Mouse (Mus musculus) CH12F3 (cell line): Measurements from ENCODE around the gene Rab42.

Source experiments
- in situ Hi-C: fragments of 300-500 bp; cut with MboI; formaldehyde crosslinking; loops from 2 replicates; pipeline ENCODE4 v1.14.3; 2020; ENCODE audit warnings: low sequenced_read_pairs

The Rab42 gene

DNA sequence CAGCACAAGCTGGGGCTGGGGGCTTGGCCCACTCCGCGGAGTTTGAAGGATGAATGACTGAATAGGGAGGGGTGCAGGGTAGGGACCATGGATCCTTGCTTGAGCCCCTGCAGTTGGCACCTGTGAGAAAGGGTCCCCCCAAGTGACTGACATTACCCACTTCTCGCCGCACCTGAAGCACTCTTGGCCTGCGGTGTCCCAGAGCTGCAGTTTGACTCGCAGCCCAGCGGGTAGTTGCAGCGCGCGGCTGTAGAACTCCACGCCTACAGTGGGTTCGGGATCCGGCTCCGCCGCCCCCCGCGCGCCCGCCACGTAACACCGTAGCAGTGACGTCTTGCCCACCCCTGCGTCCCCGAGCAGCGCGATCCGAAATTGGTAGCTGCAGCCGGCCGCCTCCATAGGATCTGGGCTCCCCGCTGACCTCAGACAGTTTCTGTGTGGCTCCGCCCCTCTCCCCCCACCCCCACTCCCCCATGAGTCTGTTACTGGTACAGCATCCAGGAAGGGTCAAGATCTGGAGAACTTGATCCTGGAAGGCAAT lies at the start of gene Rab42:
Gene Rab42, minus strand, starts transcription at position 447 of the 541 bp plus-strand sequence.
- in situ Hi-C loops: no loop called here

DNA sequence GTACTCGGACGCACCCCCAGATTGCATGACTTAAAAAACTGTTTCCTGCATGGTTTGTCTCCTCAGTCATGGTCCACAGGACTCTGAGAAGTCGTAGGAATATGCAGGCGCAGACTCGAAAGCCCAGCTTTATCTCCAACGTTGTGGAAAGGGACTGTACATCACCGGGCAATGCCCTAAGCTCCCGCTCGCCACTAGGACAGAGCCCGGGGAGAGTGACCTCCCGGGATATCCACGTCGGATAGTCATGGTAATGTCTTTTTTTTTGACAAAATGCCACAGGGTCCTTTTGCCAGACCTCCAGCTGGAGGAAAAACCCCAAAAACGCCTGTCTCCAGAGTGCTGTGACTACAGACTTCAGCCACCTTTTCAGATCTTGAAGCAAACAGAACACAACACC lies 49.6 kb upstream of the Rab42 start:
- in situ Hi-C loops: no loop called here

DNA sequence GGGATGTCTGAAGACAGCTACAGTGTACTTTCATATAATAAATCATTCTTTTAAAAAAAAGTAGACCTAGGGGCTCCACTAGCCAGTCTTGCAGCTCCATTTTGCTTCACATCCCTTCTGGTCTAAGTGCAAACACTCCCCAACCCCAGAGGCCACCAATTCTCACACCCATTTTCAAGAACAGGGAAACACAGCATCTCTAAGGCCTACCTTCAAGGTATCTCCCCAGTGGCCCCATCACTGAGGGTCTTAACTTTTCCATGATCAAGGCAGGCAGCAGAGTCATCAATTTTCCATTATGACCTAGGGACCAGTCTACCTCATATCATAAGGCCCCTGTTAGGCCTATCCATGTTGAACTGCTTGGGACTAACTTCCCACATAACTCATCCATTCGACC lies 48.2 kb upstream of the Rab42 start:
- in situ Hi-C loops: no loop called here

GRCm38 (mm10) chr4:132350854-132351253 lies 47.7 kb upstream of the Rab42 start:
- in situ Hi-C loops: no loop called here

DNA sequence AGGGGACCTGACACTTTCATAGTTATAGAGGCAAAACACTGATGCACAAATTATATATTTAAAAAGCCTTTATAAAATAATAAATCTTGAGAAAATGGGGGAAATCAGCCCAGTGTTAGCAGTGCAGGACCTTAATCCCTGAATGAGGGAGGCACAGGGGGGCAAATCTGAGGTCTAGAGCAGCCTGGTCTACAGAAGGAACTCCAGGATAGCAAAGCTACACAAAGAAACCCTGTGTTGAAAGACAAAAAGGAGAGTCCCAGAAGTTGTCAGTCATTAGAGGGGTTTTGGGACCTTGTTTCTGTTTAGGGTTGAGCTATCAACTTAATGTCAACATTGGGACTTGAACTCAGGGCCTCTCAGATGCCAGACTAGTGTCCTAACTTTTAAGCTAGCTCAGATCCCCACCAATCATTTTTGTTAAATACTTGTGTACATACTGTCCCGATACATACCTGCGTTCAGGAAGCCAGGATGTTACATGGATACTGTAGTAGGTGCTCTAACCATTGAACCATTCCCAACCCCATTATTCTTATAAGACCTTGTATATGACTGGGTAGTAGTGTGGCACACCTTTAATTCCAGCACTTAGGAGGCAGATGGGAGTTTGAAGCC lies 47.0 kb upstream of the Rab42 start:
- in situ Hi-C loops: no loop called here

DNA sequence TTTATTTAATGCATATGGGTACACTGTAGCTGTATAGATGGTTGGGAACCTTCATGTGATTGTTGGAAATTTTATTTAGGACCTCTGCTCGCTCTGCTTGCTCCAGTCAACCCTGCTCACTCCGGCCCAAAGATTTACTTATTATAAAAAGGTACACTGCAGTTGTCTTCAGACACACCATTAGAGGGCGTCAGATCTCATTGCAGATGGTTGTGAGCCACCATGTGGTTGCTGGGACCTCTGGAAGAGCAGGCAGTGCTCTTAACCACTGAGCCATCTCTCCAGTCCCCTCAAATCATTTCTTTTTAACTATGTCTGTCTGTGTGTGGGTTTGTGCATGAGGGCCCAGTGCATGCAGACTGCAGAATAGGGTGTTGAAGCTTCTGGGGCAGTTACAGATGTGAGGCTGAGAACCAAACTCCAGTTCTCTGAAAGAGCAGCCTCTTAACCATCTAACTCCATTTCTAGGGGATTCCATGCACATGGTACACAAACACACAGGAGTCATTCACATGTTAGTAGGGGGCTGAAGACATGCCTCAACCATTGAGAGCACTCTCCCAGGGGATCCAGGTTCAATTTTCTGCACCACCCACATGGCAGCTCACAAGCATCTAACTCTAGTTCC lies 46.4 kb upstream of the Rab42 start:
- in situ Hi-C loops: no loop called here

GRCm38 (mm10) chr4:132346661-132347060 lies 43.5 kb upstream of the Rab42 start:
- in situ Hi-C loops: no loop called here

- in situ Hi-C loops: no loop called here
These were observed 43.1 kb upstream of the Rab42 start for GRCm38 (mm10) chr4:132346261-132346660.

GRCm38 (mm10) chr4:132345843-132346212 lies 42.6 kb upstream of the Rab42 start:
- in situ Hi-C loops: no loop called here

- in situ Hi-C loops: no loop called here
These were observed 42.1 kb upstream of the Rab42 start for GRCm38 (mm10) chr4:132345135-132345842.

DNA sequence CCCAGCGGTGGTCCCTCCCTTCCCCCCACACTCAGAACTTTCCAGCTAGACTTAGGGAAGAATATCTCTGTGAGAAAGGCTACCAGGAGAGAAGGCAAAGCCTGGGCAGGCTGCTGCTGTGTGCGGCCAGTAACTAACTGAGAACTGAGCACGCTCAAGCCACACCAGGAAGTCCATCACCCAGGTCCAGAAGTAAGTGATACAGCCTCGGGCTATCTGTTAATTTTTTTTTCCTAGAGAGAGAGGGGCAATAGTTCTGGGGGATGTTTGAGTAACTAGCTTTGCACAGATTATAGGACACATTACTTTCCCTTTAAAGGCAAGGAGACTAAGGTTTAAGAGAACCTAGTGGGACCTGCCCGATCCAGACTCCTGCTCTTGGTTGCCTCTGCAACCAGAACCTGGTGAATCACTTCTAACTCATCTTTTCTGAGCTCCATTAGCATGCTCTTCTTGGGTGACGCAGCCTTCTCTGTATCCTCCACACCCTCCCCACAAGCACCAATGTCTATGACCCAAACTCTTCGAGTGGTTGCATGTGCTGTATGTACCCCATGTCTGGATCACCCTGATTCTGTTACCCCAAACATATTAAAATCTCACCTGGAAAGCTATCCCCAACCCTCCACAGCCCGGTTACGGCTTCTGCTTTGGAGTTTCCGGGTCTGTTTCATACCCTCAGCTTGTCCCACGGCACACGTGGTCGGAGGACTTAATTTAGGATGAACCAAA lies 41.4 kb upstream of the Rab42 start:
- in situ Hi-C loops: no loop called here

DNA sequence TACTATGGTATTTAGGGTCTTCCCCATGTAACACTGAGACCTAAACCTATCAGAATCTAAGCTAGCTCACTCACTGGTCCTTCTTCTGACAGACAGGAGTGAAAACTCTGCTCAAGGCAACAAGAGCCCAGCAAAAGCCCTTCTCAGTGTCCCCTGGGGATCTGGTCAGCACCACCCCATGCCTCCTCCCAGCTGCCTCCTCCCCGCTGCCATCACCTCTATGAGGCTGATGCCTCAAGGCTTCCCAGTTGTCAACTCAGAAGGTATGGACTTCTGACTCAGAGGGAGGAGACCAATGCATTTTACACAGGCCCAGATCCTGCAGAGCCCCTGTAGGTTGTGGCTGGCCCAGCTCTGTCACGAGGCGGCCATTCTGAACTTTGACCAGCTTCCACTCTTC lies 38.3 kb upstream of the Rab42 start:
- in situ Hi-C loops: no loop called here

DNA sequence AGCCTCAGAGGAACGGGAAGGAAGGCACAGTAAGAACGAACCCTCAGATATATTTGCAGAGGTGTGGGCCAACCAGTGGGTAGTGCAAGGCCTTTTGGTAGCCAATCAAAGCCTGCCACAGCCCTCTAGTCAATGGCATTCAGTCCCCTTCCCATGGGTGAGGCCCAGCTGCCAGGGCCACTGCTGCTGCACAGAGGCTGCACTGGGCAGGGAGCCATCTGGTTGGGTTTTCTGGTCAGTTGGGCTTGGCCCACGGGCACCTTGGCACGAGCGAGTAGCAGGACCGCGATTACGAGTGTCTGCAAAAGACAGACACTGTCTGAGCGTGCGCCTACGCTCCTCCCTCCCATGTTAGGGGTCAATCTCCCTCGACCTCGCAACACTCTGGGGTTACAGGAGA lies 35.8 kb upstream of the Rab42 start:
- in situ Hi-C loops: no loop called here

DNA sequence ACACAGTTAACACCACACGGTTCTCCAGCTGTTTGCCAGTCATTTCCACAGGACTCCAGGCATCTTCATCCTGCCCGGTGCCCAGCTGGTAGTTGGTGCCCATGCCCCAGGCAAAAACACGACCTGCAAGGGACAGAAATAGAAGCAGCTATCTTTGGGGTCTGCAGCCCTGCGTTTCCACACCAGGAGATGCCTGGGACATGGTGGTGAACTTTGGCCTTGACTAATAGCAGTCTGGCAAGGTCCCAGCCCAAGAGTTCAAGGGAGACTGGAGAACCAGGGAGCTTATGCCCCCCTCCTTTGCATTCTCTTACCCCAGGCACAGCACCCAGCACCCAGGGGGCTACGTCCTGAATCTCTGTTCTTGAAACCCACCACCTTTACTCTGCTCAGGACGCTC lies 29.7 kb upstream of the Rab42 start:
- in situ Hi-C loops: no loop called here

DNA sequence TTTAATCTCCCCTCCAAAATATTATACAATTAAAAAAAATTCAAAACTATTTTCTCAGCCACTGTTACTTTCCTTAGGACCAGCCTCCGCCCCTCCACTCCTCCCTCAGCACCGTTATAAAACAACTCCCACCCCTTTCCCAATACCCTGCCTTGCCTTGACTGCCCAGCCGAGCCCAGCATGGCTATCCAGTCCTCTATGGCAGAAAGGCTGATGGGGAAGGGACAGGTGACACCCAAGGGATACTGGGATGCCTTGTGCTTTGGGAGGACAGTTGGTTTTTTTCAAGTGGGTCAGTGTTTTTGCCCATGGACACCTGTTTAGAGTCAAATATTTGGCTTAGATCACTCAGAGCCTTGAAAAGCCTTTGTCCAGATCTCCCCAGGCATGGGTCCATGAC lies 28.8 kb upstream of the Rab42 start:
- in situ Hi-C loops: no loop called here

DNA sequence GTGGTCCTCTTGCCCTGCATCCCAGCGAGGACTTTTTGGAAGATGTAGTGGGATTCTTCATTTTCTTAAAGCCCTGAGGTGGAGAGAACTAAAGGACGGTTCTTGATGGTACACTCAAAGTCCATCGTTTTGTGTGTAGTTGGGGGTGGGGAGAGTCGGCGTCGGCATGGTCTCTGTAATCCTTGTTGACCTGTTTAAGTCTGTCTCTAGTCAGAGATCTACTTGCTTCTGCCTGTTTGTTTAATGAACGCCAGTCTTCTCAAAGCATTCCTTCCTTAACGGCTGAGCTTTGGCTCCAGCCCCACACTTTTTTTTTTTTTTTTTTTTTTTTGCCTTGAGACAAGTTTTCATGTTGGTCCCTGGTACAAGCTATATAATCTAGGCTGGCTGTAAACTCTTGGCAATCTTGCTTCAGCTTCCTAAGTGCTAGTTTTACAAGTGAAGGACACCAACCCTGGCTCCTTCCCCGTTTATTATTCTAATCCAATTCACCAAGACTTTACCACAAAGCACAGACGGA lies 26.7 kb upstream of the Rab42 start:
- in situ Hi-C loops: no loop called here

GRCm38 (mm10) chr4:132329115-132329834 lies 26.1 kb upstream of the Rab42 start, which contains the start of gene Trnau1ap:
TSS of gene Trnau1ap (minus strand) at chr4:132329538.
- in situ Hi-C loops: no loop called here

DNA sequence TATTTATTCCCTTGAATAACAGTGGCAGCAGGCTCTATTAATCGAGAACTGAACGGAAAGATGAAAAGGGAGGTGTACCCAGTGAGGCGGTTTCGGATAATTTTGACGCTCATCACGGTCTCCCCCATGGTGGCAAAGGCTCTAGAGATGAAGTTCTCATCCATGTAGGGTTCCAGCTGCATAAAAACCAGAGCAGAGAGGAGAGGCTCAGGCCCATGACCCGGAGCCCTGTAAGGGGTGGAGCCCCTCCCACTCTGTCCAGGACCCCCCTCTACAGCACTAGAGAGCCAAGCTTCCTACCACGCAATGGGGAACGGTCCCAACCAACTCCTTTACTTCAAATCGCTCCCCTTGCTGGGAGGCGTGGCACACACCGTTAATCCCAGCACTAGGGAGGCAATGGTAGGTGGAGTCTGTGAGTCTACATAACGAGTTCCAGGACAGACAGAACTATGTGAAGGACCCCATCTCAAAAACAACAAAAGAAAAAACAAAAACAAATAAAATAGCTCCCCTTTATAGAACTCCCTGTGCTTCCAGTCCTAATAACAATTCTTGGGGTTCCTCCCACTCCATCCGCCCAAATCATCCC lies 25.3 kb upstream of the Rab42 start:
- in situ Hi-C loops: no loop called here

DNA sequence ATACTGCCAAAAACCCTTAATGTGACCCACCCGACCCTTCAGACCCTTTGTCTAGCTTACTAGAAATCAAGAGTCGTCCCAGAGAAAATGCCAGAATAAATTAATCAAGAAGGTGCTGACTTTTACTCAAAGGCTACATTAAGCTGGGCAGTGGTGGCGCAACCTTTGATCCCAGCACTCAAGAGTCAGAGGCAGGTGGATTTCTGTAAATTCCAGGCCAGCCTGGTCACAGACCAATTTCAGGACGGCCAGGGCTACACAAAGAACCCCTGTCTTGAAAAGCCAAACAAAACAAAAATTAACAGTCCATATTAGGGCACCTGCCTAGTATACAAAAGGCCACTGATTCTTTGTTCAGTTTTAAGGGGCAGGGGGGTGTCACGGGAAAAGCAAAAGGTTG lies 23.3 kb upstream of the Rab42 start:
- in situ Hi-C loops: no loop called here

GRCm38 (mm10) chr4:132315711-132316110 lies 12.5 kb upstream of the Rab42 start:
- in situ Hi-C loops: no loop called here
